Mouse (Mus musculus): ENCODE measurements around the gene Csn1s1. TPM values are rescaled to one million over a fixed set of nuclear protein-coding genes. Genes with fewer than 3 reads are reported as not detected.

The Csn1s1 gene
- total RNA-seq (2015) = not detected in 2 replicates
- not detected in 2 replicates for total RNA-seq (2017)

- ATAC-seq (replicated peaks; ENCODE audit: poor library complexity) = no peak
These were observed at the start of gene Csn1s1 for GRCm38 (mm10) chr5:87665908-87666307. Csn1s1 (plus strand) TSS chr5:87666208.

GRCm38 (mm10) chr5:87622681-87623080, 43.3 kb upstream of the Csn1s1 start:
- no peak for ATAC-seq (replicated peaks; ENCODE audit: poor library complexity)

DNA sequence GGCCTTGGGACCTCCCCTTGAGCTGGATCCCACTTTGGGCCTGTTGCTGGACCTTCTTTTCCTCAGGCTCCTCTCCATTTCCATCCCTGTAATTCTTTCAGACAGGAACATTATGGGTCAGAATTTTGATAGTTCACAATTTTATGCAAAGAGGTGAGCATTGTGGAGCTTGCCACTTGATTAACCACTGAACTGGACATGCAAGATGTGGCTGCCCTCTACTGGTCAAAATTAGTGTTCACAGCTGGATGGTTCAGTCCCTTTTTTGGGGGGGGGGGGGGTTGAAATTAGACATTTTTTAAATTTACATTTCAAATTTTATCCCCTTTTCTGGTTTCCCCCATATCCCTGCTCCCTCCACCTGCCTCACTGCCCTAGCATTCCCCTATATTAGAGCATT, 23.2 kb upstream of the Csn1s1 start:
- no peak for ATAC-seq (replicated peaks; ENCODE audit: poor library complexity)

DNA sequence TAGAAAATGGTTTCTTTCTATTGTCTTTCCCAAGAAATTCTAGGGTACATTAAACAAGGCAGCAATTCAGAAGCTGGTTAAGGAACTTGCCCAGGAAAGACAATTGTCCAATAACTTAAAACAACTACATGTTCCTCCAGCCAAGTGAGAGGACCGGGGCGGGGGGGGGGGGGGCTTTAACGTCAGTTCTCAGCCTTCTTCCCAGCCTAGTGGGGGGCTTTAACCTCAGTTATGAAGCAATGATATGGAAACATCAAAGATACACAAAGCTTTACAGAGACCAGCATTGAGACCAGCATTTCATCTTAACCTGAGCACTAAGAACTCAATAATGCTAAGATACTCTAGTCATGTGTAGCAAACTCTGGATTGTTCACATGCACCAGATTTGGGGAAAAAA, 33.5 kb downstream of the Csn1s1 start, which contains the start of gene Csn2:
Gene Csn2 (minus strand): TSS at position 101 of the 400 bp plus-strand sequence.
- ATAC-seq (replicated peaks; ENCODE audit: poor library complexity) = no peak

GRCm38 (mm10) chr5:87705891-87706290, 39.9 kb downstream of the Csn1s1 start:
- ATAC-seq (replicated peaks; ENCODE audit: poor library complexity) = no peak

Other genes with a start within 250 kb of the Csn1s1 start
- gene Ugt2b38, start 242.0 kb upstream of the Csn1s1 start, total RNA-seq (2015) = not detected in 2 replicates
- gene Ugt2b38, start 242.0 kb upstream of the Csn1s1 start, total RNA-seq (2017) = not detected in 2 replicates
- not detected in 2 replicates for gene Ugt2a2, start 183.9 kb upstream of the Csn1s1 start, total RNA-seq (2015)
- not detected in 2 replicates for gene Ugt2a2, start 183.9 kb upstream of the Csn1s1 start, total RNA-seq (2017)
- not detected in 2 replicates for gene Gm43638, start 179.4 kb upstream of the Csn1s1 start, total RNA-seq (2015)
- gene Gm43638, start 179.4 kb upstream of the Csn1s1 start, total RNA-seq (2017) = not detected in 2 replicates
- gene Ugt2a1, start 175.3 kb upstream of the Csn1s1 start, total RNA-seq (2015) = not detected in 2 replicates
- not detected in 2 replicates for gene Ugt2a1, start 175.3 kb upstream of the Csn1s1 start, total RNA-seq (2017)
- not detected in 2 replicates for gene Sult1b1, start 128.0 kb upstream of the Csn1s1 start, total RNA-seq (2015)
- not detected in 2 replicates for gene Sult1b1, start 128.0 kb upstream of the Csn1s1 start, total RNA-seq (2017)
- gene Sult1d1, start 97.2 kb upstream of the Csn1s1 start, total RNA-seq (2015) = not detected in 2 replicates
- gene Sult1d1, start 97.2 kb upstream of the Csn1s1 start, total RNA-seq (2017) = not detected in 2 replicates
- gene Sult1e1, start 74.6 kb upstream of the Csn1s1 start, total RNA-seq (2015) = not detected in 2 replicates
- gene Sult1e1, start 74.6 kb upstream of the Csn1s1 start, total RNA-seq (2017) = not detected in 2 replicates
- not detected in 2 replicates for gene Csn2, start 33.4 kb downstream of the Csn1s1 start, total RNA-seq (2015)
- not detected in 2 replicates for gene Csn2, start 33.4 kb downstream of the Csn1s1 start, total RNA-seq (2017)
- gene Csn1s2a, start 108.4 kb downstream of the Csn1s1 start, total RNA-seq (2015) = not detected in 2 replicates
- gene Csn1s2a, start 108.4 kb downstream of the Csn1s1 start, total RNA-seq (2017) = not detected in 2 replicates
- not detected in 2 replicates for gene Csn1s2b, start 141.9 kb downstream of the Csn1s1 start, total RNA-seq (2015)
- gene Csn1s2b, start 141.9 kb downstream of the Csn1s1 start, total RNA-seq (2017) = not detected in 2 replicates
- gene Prr27, start 159.5 kb downstream of the Csn1s1 start, total RNA-seq (2015) = not detected in 2 replicates
- not detected in 2 replicates for gene Prr27, start 159.5 kb downstream of the Csn1s1 start, total RNA-seq (2017)
- gene Odam, start 218.8 kb downstream of the Csn1s1 start, total RNA-seq (2015) = not detected in 2 replicates
- gene Odam, start 218.8 kb downstream of the Csn1s1 start, total RNA-seq (2017) = not detected in 2 replicates

Data from megakaryocyte progenitor cell, adult 5-6 weeks (primary cell).